Mouse (Mus musculus) olfactory bulb, adult 2 months (tissue): ENCODE data around the gene Nkd1. TPM values are rescaled to one million over a fixed set of nuclear protein-coding genes. Genes with fewer than 3 reads are reported as not detected.

Experiments
- H3K27ac ChIP-seq: fragments of 200-500 bp; 2 replicates; pipeline ENCODE4 v1.5.1; 2012; ENCODE audit warnings: low read depth, low read length; ENCODE audit not compliant: insufficient read depth
- H3K4me1 ChIP-seq: fragments of 200-500 bp; 2 replicates; pipeline ENCODE4 v1.6.1; 2012; ENCODE audit warnings: low read length; ENCODE audit not compliant: control insufficient read depth, insufficient read depth
- H3K4me3 ChIP-seq: fragments of 200-500 bp; 2 replicates; pipeline ENCODE4 v1.5.1; 2012; ENCODE audit warnings: mild to moderate bottlenecking, low read depth, low read length, moderate library complexity; ENCODE audit not compliant: insufficient read depth
- CTCF ChIP-seq: fragments of 200-500 bp; IDR thresholded peaks from 2 replicates; pipeline ENCODE4 v1.5.1; 2012; ENCODE audit warnings: low read depth, mild to moderate bottlenecking, low read length, moderate library complexity; ENCODE audit not compliant: insufficient read depth
- POLR2A ChIP-seq: fragments of 200-500 bp; IDR thresholded peaks from 2 replicates; pipeline ENCODE4 v1.6.1; 2012; ENCODE audit warnings: mild to moderate bottlenecking, low read depth, low read length, moderate library complexity; ENCODE audit not compliant: insufficient read depth
- WGBS: fragments of 180-500 bp; shearing (Covaris S2); methylation state at CpG from one replicate; pipeline ENCODE4 v1.1.7; 2018; 5-methylcytosine and 5-hydroxymethylcytosine counted together
- polyA plus RNA-seq: library from polyadenylated mRNA; stranded (reverse); fragments of >200 nt; gene quantifications from 2 replicates; pipeline ENCODE4 v1.2.4, GENCODE M21; 2012; ENCODE audit warnings: low replicate concordance; ENCODE audit not compliant: missing spikeins, insufficient read depth, insufficient read length

Gene Nkd1
- polyA plus RNA-seq, 1 experiment, result not detected

DNA sequence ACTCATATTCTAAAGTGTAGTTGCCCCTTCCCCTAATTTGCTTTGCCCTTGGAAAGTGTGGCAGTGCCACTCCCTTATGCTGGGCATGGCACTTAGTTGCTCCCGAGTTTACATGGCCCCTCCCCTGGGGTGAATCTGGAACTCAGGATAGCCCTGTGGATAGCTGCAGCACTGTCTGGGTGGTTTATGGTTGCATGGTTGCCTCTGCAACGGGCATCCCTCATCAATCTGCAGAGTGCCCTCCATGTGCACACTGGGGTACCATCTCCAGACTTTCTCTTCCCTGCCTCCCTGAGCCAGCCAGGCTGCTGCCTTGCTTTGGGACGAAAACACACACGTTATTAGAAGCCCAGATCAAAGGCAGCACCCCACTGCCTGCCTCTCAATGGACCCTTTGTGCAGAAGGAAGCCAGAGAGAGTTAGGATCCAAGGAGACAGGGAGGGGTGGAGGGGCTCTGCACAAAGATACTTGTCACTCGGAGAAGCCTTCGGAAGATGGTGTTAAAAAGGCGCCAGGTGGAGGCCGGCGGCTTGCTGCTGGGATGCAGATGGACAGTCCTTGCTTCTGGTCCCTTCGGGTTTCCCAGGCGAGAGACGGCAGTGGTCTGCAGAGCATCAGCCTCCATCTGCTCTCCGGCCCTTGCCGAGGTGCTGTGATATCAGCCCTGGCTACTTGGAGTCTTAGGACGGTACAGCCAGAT, 8.9 kb upstream of the Nkd1 start:
- 15% methylated on average over 15 of the region's 15 CpGs for WGBS
- no peak for TF ChIP-seq CTCF
- TF ChIP-seq POLR2A, result no peak
- Histone ChIP-seq H3K4me1 (peaks cover 7% of the 10 kb centered on the region), H3K4me3 (no peak overlapping the region), H3K27ac (no peak overlapping the region)

DNA sequence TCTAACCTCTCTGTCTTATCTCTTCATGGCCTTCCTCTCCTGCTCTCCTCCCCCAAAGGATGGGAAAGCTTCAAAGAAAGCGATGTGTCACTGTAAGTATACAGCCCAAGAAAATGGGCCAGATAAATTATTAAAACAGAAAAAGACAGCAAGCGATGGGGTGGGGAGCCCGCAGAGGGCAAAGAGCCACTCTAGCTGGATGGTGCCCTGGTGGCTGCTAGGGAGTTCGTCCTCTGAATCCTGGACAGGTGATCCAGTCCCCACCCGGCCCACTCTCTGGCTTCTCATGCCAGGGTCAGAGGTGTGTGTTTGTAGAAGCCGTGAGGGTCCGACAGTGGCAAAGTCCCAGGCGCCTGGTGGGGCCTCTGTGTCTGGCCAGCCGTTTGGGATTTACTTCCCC, 3.1 kb upstream of the Nkd1 start:
- TF ChIP-seq CTCF, result no peak
- no peak for TF ChIP-seq POLR2A
- WGBS, result 81% methylated on average over 9 of the region's 9 CpGs
- no peak overlapping the region for H3K4me3 ChIP-seq
- peaks cover 13% of the 10 kb centered on the region for H3K4me1 ChIP-seq
- H3K27ac ChIP-seq, result no peak overlapping the region

DNA sequence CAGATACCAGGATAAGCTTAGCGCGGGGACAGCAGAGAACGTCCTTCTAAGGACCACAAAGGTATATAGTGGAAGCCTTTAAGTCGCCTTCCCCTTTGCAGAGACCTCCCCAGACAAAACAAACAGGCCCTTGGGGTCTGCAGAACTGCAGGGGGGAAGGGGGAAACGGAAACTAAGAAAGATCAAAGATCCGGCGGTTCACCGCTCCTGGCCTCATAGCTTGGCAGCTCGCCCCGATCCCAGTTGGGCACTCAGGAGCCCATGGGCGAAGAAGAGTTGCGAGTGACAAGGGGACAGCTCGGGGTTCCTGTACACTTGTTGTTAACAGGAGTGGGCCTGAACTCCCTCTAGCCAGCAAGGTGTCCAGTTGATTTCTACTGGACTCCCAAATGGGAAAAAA, 773 bp upstream of the Nkd1 start:
- 33% methylated on average over 13 of the region's 13 CpGs for WGBS
- no peak overlapping the region for H3K4me3 ChIP-seq
- peaks cover 15% of the 10 kb centered on the region for H3K4me1 ChIP-seq
- no peak overlapping the region for H3K27ac ChIP-seq
- no peak for TF ChIP-seq CTCF
- TF ChIP-seq POLR2A, result no peak

DNA sequence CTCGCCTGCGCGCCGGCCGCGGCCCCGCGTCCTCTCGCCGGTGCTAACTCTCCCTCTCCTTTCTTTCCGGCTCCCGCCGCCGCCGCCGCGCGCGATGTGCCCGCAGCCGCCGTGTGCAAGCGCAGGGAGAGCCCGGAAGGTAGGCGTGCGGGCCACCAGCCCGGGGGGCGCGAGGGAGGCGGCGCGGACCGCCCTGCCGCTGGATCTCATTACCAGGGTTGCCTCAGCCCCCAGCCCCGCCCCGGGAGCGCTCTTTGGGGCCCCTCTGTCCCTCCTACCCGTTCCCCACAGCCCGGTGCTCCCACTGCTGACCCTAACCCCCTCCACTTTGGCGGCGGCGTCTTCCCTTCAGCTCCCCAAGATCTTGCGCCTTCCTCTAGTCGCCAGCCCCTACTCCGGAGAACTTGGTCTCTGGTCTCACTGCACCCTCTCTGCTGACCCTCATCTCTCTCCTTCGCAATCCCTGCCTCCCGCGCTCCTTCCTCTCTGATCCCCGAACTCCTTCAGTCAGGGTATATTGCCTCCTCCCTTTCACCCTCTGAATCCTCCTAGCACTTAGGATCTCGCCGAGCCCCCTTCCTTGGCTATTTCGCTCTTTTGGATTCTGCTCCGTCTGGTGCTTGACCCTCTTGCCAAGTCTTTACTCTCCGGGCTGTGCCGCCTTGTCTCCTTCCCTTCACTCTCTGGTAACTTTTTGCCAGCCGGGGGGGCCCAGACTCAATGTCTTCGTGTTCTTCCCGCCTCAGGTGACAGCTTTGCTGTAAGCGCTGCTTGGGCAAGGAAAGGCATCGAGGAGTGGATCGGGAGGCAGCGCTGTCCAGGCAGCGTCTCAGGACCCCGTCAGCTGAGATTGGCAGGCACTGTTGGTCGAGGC, 624 bp downstream of the Nkd1 start:
- Histone ChIP-seq H3K4me3 (peak overlapping the region; percentile 70), H3K27ac (no peak overlapping the region), H3K4me1 (peaks cover 15% of the 10 kb centered on the region)
- TF ChIP-seq POLR2A (no peak), CTCF (no peak)
- WGBS, result 1% methylated on average over 65 of the region's 65 CpGs

DNA sequence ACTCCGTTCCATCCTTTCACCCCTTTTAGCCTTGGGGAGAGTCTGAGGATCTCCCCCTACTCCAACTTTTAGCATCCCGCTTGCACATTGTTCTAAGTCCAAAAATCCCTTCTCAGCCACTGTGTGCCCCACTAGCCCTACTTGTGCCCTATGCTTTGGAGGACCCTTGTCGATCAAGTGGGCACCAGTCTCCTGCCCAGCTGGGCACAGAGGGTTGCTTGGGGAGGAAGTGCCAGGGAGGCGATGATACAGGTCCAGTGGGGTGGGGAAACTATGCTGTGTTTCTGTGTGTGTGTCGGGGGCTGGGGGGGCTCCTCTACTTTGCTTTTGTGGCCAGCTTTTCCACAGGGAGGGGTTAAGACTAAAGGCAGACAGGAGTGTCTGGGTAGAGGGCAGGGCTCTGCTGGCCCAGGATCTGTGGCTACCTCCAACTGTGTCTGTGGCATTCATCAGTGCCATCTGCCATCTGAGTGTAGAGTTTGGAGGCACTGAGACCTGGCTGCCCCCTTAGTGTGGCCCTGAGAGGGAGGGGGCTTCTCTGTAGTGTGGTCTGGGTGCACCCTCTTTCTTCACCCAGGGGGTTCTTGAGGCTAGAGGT, 1.4 kb downstream of the Nkd1 start:
- WGBS, result 37% methylated on average over 5 of the region's 5 CpGs
- no peak for TF ChIP-seq POLR2A
- no peak for TF ChIP-seq CTCF

DNA sequence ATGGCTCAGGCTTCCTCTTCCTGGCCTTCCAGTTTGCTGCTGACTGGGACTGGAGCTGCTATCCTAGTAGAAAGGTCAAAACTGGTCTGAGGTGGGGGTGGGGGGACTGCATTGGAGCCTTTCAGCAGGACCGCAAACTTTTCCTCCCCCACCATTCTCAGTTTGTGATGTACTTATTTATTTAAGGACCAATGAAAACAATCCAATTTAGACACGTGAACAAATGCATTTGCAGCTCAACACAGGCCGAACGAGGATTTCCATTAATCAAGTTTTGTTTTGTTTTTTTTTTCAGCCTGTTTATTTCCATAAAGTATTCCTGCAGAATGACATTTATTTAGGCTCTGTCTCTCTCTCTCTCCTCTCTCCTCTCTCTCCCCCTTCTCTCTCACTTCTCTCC, 2.5 kb downstream of the Nkd1 start:
- TF ChIP-seq CTCF (no peak), POLR2A (no peak)
- WGBS, result 34% methylated on average over 4 of the region's 4 CpGs
- H3K4me3 ChIP-seq, result no peak overlapping the region
- no peak overlapping the region for H3K27ac ChIP-seq
- H3K4me1 ChIP-seq, result peaks cover 15% of the 10 kb centered on the region

More for the DNA sequence above, 1.4 kb downstream of the Nkd1 start:
- H3K27ac ChIP-seq, result no peak overlapping the region
- H3K4me3 ChIP-seq, result peak overlapping the region; percentile 70
- peaks cover 15% of the 10 kb centered on the region for H3K4me1 ChIP-seq

DNA sequence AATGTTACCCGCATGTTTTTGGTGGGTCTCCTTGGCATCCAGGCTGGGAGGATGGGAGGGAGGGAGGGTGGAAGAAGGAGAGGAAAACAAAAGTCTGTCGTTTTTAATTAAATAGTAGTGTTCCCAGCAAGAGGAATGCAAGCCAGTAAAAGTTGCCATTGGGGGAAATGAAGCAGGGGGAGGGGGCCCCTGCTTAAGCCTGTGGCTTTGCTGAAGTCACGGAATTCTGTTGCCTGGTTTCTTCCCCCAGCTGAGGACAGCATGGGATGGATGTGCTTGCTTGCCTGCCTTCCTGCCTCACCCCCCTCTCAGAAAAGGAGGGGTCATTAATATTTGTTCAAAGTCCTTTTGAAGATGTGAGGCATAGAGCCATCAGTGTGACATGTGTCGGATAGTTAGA, 3.0 kb downstream of the Nkd1 start:
- no peak overlapping the region for H3K27ac ChIP-seq
- no peak for TF ChIP-seq POLR2A
- TF ChIP-seq CTCF, result no peak
- no peak overlapping the region for H3K4me3 ChIP-seq
- WGBS, result 47% methylated on average over 4 of the region's 4 CpGs
- peaks cover 15% of the 10 kb centered on the region for H3K4me1 ChIP-seq

DNA sequence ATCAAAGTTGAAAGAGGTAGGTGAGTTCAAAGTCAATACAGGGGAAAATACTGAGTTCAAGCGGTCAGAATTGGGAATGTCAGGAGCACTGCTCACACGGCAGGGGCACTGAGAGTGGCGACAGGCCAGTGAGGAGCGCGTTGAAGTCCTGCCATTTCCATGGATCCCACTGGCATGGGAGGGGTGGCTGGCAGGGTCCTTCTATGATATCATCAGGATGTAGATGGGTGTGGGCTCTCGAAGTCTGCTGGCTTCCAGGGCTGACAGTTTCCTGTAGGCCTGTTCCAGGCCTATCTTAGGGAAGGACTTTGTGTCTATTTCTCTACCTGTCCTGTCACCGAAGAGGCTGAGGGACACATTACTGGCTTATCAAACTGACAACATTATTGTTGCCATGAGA, 3.7 kb downstream of the Nkd1 start:
- H3K27ac ChIP-seq, result no peak overlapping the region
- no peak for TF ChIP-seq CTCF
- TF ChIP-seq POLR2A, result no peak
- H3K4me1 ChIP-seq, result peaks cover 15% of the 10 kb centered on the region
- no peak overlapping the region for H3K4me3 ChIP-seq
- WGBS, result 76% methylated on average over 7 of the region's 7 CpGs

DNA sequence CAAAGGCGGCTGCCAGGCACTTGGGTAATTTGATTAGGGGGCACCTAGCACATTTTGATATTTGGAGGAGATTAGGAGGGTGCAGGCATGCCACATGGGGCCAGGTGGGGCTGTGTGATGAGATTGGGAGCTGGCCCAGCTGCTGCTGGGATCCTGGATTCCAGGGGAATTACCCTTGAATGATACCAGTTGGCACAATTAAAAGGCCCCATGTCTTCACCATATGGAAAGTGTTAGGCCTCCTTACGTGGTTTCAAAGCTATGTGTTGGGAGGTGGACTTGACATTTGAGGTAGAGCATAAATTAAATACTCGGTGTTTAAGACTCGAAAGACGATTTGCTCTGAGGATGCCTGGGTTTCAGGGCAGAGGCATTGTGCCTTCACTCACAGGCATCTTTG, 5.1 kb downstream of the Nkd1 start:
- 93% methylated on average over 5 of the region's 5 CpGs for WGBS
- H3K27ac ChIP-seq, result no peak overlapping the region
- TF ChIP-seq POLR2A (no peak), CTCF (no peak)
- H3K4me1 ChIP-seq, result peaks cover 13% of the 10 kb centered on the region; the same call in 1 of the 2 replicates
- H3K4me3 ChIP-seq, result no peak overlapping the region

DNA sequence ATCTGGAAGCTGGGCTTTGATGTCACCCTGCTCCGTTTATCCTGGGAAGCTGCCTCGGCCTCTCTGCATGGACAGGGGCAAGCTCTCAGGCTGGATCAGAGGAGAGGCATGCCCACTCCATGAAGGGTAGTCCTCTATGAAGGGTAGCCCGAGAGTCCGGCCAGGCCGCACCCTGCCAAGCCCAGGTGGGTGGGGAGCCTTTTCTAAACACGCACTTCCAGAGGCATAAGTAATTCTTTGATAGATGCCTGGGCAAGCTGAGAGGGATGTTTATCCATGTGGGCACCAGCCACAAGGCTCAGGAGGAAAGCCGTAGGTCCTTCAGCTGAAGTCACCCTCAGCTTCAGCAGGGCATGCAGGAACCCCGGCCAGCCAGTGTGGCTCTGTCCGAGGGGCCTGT, 7.0 kb downstream of the Nkd1 start:
- WGBS, result 89% methylated on average over 9 of the region's 9 CpGs

More for the DNA sequence above, 7.0 kb downstream of the Nkd1 start:
- no peak overlapping the region for H3K4me3 ChIP-seq
- 0 out of 2 replicates have a peak, but pooled peaks cover 3% of the 10 kb centered on the region for H3K4me1 ChIP-seq
- TF ChIP-seq POLR2A, result no peak
- TF ChIP-seq CTCF, result no peak
- H3K27ac ChIP-seq, result no peak overlapping the region
